Mouse (Mus musculus) intestine, embryonic 16.5 days (tissue): ENCODE measurements around the gene Zfp715. TPM values are rescaled to one million over a fixed set of nuclear protein-coding genes. Genes with fewer than 3 reads are reported as not detected.
A peak's percentile ranks its signal among the peaks of the same experiment; 100 is the strongest.
"Not testable (repeated sequence)": the region's sequence is repeated elsewhere in the genome, so short reads cannot be mapped to it uniquely, and the experiment has no call there.

Experiments
- ATAC-seq: fragments of 200-750 bp; cut with Nextera tagmentation; 2 replicates; pipeline ENCODE4 v1.8.0; 2017; ENCODE audit warnings: moderate TSS enrichment, moderate library complexity
- H3K27ac ChIP-seq: fragments of 300-500 bp; sonication (generic); 2 replicates; pipeline ENCODE4 v1.5.1; 2014; ENCODE audit warnings: mild to moderate bottlenecking, low read length
- H3K27me3 ChIP-seq: fragments of 300-500 bp; sonication (generic); replicated peaks from 2 replicates; pipeline ENCODE4 v1.6.1; 2014; ENCODE audit warnings: low read length, control low read depth, mixed read lengths; ENCODE audit not compliant: control insufficient read depth, insufficient read depth
- H3K36me3 ChIP-seq: fragments of 300-500 bp; sonication (generic); 2 replicates; pipeline ENCODE4 v1.6.1; 2014; ENCODE audit warnings: low read length, control low read depth; ENCODE audit not compliant: control insufficient read depth, insufficient read depth
- H3K4me1 ChIP-seq: fragments of 300-500 bp; sonication (generic); 2 replicates; pipeline ENCODE4 v1.6.1; 2014; ENCODE audit warnings: low read length, control low read depth, mixed read lengths; ENCODE audit not compliant: control insufficient read depth, insufficient read depth
- H3K4me2 ChIP-seq: fragments of 300-500 bp; sonication (generic); 2 replicates; pipeline ENCODE4 v1.6.1; 2014; ENCODE audit warnings: low read depth, low read length, control low read depth
- H3K4me3 ChIP-seq: fragments of 300-500 bp; sonication (generic); 2 replicates; pipeline ENCODE4 v1.5.1; 2014; ENCODE audit warnings: mild to moderate bottlenecking, low read length
- H3K9ac ChIP-seq: fragments of 300-500 bp; sonication (generic); 2 replicates; pipeline ENCODE4 v1.6.1; 2014; ENCODE audit warnings: low read depth, low read length
- H3K9me3 ChIP-seq: fragments of 300-500 bp; sonication (generic); 2 replicates; pipeline ENCODE4 v1.6.1; 2016; ENCODE audit warnings: low read length, control low read depth; ENCODE audit not compliant: control insufficient read depth
- WGBS: fragments of 180-500 bp; shearing (Covaris S2); extraction: QIAGEN DNeasy Blood & Tissue Kit; methylation state at CpG from one replicate; pipeline ENCODE4 v1.1.7; 2014; 5-methylcytosine and 5-hydroxymethylcytosine counted together
- polyA plus RNA-seq: library from polyadenylated mRNA; unstranded; fragments of >200 nt; fragmentation: Nextera tagmentation; extraction: Ambion mirVana; gene quantifications from 2 replicates; pipeline ENCODE4 v1.2.1, GENCODE M21; 2015

Zfp715 gene
- polyA plus RNA-seq, result 8.2 and 8.7 TPM in 2 replicates

DNA sequence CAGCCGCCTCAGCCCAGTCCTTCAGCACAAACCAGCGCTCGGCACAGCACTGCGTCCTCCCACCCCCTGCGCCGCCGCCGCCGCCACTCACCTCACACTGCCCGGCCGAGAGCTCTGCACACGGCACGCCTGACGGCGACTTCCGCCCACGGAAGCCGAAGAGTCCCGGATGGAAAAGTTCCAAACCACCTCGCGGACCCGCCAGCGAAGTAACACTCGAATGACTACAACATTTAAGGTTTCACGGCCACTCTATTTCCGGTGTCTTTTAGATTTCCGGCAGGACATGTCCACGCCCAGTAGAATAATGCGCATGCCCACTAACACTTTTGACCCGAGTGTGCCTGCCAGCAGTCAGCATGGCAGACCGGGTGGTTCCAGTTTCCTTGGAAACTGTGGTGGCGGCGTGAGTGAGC, at the start of gene Zfp715:
Gene Zfp715 (minus strand): TSS at position 282 of the 416 bp plus-strand sequence.
- WGBS, result 0% methylated on average over 33 of the region's 33 CpGs
- H3K9ac ChIP-seq, result peak within 1 kb of the TSS; percentile 92
- peak within 1 kb of the TSS; percentile 85 for H3K27ac ChIP-seq
- peaks cover 9% of the 10 kb centered on the region; the same call in 1 of the 2 replicates for H3K4me1 ChIP-seq
- ATAC-seq, result peak; percentile 97
- 0 out of 2 replicates have a peak, but pooled peaks cover 3% of the 10 kb centered on the region for H3K36me3 ChIP-seq
- H3K9me3 ChIP-seq, result no peaks in the 10 kb centered on the region
- no peaks in the 10 kb centered on the region for H3K27me3 ChIP-seq
- peak within 1 kb of the TSS; percentile 73 for H3K4me2 ChIP-seq
- H3K4me3 ChIP-seq, result peak within 1 kb of the TSS; percentile 82

DNA sequence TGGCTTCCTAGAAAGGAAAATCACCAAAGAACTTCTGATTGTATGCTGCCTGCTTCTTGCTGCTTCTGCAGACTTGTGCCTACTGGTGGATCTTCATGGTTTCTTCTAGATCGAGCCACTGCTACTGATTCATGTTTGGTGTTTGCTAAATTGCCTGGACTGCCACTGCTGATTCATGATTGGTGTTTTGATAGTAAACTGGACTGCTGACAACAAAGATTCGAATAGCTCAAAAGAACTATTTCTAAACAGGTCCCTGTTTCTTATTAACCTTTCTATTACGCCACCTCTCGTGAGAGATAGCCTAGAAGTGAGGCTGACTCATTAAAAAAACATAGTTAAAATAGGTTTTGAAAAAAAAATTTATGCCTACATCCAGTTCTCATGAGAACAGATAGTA, 48.9 kb upstream of the Zfp715 start:
- H3K9me3 ChIP-seq, result no peaks in the 10 kb centered on the region
- ATAC-seq, result no peak
- no peak overlapping the region for H3K27ac ChIP-seq
- no peaks in the 10 kb centered on the region for H3K36me3 ChIP-seq
- H3K4me3 ChIP-seq, result no peak overlapping the region
- no peaks in the 10 kb centered on the region for H3K27me3 ChIP-seq
- no peak overlapping the region for H3K4me2 ChIP-seq
- H3K4me1 ChIP-seq, result no peaks in the 10 kb centered on the region
- WGBS, result 68% methylated on average over 4 of the region's 4 CpGs
- no peak overlapping the region for H3K9ac ChIP-seq

DNA sequence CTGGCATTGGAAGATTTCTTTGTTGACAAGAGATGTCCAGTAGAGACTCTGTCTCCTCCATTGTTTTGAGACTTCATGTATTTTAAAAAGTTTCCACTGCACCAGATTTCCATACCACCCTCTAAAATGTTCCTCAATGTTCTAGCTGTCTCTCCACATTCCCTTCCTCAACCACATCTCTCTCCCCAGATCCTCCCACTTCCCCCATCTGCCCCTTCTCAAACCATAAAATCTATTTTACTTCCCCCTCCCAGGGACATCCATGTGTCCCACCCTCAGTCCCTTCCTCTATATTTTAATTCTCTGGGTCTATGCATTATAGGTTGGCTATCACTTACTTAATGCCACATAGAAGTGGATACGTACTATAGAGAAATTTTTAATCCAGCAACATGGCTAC, 48.3 kb upstream of the Zfp715 start:
- Histone ChIP-seq H3K27me3 (no peaks in the 10 kb centered on the region), H3K9ac (no peak overlapping the region), H3K9me3 (no peaks in the 10 kb centered on the region), H3K4me3 (no peak overlapping the region), H3K4me1 (no peaks in the 10 kb centered on the region), H3K27ac (no peak overlapping the region), H3K4me2 (no peak overlapping the region), H3K36me3 (no peaks in the 10 kb centered on the region)
- WGBS, result 78% methylated on average over 1 of the region's 1 CpGs
- no peak for ATAC-seq

DNA sequence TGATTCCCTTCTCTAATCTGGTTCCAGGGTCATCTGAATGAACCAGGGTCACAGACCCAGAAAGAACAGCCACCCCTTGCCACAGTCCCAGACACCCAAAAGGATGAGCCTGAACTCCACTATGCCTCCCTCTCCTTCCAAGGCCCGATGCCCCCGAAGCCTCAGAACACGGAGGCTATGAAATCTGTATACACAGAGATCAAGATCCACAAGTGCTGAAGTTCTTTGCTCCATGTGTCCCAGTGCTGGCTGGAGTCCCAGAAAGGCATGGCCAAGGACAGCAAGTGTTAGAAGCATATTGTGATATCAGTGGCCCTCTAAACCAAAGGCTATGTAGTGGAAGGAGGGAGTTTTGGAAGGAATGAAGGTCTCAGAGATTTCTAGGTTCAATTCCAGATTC, 45.5 kb upstream of the Zfp715 start:
- no peaks in the 10 kb centered on the region; the same call in 1 of the 2 replicates for H3K4me1 ChIP-seq
- no peak overlapping the region for H3K4me3 ChIP-seq
- H3K9ac ChIP-seq, result no peak overlapping the region
- no peaks in the 10 kb centered on the region for H3K36me3 ChIP-seq
- H3K4me2 ChIP-seq, result no peak overlapping the region
- no peak overlapping the region for H3K27ac ChIP-seq
- ATAC-seq, result no peak
- WGBS, result 88% methylated on average over 3 of the region's 3 CpGs
- H3K9me3 ChIP-seq, result no peaks in the 10 kb centered on the region
- H3K27me3 ChIP-seq, result no peaks in the 10 kb centered on the region

DNA sequence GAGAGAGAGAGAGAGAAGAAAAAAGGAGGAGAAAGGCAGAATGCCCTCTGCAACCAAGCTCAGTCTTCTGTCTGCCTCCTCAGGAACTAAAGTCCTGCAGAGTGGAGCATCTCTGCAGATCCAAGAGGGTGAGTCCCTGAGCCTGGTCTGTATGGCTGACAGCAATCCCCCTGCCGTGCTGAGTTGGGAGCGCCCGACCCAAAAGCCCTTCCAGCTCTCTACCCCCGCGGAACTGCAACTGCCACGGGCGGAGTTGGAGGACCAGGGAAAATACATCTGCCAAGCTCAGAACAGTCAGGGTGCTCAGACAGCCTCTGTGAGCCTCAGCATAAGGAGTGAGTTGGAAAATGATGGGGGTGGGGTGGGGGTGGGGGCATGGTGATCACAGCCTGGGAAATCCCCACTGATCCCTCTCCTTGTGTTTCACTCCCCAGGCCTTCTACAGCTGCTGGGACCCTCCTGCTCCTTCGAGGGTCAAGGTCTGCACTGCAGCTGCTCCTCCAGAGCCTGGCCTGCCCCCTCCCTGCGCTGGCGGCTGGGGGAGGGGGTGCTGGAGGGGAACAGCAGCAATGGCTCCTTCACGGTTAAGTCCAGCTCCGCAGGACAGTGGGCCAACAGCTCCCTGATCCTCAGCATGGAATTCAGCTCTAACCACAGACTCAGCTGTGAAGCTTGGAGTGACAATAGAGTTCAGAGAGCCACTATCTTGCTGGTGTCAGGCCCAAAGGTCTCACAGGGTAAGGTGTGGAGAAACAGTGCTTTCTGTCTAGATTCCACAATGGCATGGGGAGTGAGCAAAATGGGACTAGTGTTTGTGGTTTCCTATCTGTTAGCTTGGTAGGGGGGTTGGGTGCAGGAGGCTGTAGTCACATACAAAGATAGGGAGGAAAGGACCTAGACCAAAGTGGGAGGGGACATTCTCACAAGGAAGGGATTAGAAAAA, 42.1 kb upstream of the Zfp715 start:
- H3K4me2 ChIP-seq, result no peak overlapping the region

DNA sequence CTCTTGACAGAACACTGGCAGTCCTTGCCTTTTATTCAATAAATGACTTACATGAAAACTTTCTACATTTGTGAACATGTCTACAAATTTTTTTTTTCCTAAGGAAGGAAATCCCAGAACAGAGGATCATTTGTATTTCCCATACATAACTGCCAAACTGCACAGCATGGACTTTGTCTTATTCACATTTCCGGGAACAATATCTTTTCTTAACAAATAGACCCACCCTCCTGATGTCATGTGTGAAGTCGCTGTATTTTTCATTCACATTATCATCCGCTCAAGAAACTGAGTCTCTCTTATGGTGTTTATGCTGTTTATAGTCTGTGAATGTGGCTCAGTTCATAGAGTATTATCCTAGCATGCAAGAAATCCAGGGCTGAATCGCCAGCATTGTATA, 40.7 kb upstream of the Zfp715 start:
- no peak for ATAC-seq
- Histone ChIP-seq H3K9ac (no peak overlapping the region), H3K4me3 (no peak overlapping the region), H3K27me3 (no peaks in the 10 kb centered on the region), H3K36me3 (no peaks in the 10 kb centered on the region), H3K9me3 (no peaks in the 10 kb centered on the region), H3K4me1 (no peaks in the 10 kb centered on the region; the same call in 1 of the 2 replicates), H3K4me2 (no peak overlapping the region), H3K27ac (no peak overlapping the region)
- 65% methylated on average over 4 of the region's 4 CpGs for WGBS

More for the DNA sequence above, 42.1 kb upstream of the Zfp715 start:
- 11% methylated on average over 12 of the region's 12 CpGs for WGBS
- Histone ChIP-seq H3K27ac (no peak overlapping the region), H3K4me3 (no peak overlapping the region), H3K9ac (no peak overlapping the region), H3K4me1 (no peaks in the 10 kb centered on the region; the same call in 1 of the 2 replicates), H3K27me3 (no peaks in the 10 kb centered on the region), H3K9me3 (no peaks in the 10 kb centered on the region), H3K36me3 (no peaks in the 10 kb centered on the region)
- 0 out of 2 replicates have a peak, but pooled peaks have one; percentile 33 for ATAC-seq

DNA sequence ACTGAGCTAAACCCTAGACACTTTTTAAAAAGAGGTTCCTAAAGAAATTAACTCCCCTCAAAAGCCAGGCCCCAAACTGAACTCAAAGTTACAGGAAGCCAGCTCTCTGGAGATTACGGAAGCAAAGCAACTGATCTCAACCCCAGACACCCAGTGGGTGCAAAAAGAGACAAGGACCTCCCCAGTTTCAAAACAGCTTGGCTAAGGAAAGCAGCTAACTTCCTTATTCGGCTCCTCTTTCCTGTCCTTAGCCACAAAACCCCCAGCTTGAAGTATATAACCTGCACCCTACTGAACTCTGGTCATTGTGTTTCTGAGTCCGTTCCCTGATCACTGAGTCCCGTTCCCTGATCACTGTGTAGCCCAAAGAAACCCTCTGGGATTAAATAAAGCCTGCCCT, 40.0 kb upstream of the Zfp715 start:
- no peak overlapping the region for H3K9ac ChIP-seq
- no peak for ATAC-seq
- no peaks in the 10 kb centered on the region; the same call in 1 of the 2 replicates for H3K4me1 ChIP-seq
- H3K27me3 ChIP-seq, result no peaks in the 10 kb centered on the region
- no peak overlapping the region for H3K27ac ChIP-seq
- H3K36me3 ChIP-seq, result no peaks in the 10 kb centered on the region
- H3K4me2 ChIP-seq, result no peak overlapping the region
- no peak overlapping the region for H3K4me3 ChIP-seq
- H3K9me3 ChIP-seq, result no peaks in the 10 kb centered on the region
- WGBS, result 67% methylated on average over 4 of the region's 4 CpGs

DNA sequence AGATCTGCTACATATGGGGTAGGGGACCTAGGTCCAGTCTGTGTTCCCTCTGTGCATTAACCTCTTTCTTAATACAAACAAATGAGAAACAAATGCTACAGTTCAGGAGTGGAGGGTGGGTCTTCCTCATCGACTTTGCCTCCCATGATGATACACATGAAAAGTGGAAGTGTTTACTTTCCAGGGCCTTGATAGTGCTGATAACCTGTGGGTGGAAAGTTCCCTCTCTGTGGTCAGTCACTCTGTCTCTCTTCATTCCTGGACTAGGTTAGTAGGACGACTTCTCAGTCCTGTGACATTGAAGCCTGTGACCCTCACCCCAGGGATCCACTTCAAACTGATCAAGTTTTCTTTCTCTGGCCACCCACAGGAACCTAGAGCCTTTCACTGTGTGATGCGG, 38.1 kb upstream of the Zfp715 start, which contains the start of gene Siglecf:
Gene Siglecf (plus strand): TSS at position 188 of the 400 bp plus-strand sequence.
- H3K9me3 ChIP-seq, result no peaks in the 10 kb centered on the region
- H3K4me1 ChIP-seq, result no peaks in the 10 kb centered on the region; the same call in 1 of the 2 replicates
- H3K27ac ChIP-seq, result no peak within 1 kb of the TSS
- H3K9ac ChIP-seq, result no peak within 1 kb of the TSS
- no peak within 1 kb of the TSS for H3K4me2 ChIP-seq
- WGBS, result 57% methylated on average over 3 of the region's 3 CpGs
- H3K4me3 ChIP-seq, result no peak within 1 kb of the TSS
- H3K27me3 ChIP-seq, result no peaks in the 10 kb centered on the region
- no peak for ATAC-seq
- no peaks in the 10 kb centered on the region for H3K36me3 ChIP-seq

DNA sequence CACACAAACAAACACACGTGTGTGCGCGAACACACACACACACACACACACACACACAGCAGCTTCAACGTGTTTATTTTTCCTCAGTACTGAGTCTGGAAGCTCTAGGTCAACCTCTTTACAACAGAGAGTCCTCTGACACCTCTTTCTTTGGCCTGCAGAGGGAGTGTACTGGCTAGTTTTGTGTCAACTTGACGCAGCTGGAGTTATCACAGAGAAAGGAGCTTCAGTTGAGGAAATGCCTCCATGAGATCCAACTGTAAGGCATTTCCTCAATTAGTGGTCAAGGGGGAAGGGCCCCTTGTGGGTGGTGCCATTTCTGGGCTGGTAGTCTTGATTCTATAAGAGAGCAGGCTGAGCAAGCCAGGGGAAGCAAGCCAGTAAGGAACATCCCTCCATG, 36.5 kb upstream of the Zfp715 start:
- 0 out of 2 replicates have a peak, but pooled peaks have one; percentile 31 for ATAC-seq

More for the DNA sequence above, 36.5 kb upstream of the Zfp715 start:
- not testable (repeated sequence) for H3K4me2 ChIP-seq, H3K9ac ChIP-seq, H3K36me3 ChIP-seq, H3K4me3 ChIP-seq, H3K9me3 ChIP-seq, H3K27ac ChIP-seq, H3K4me1 ChIP-seq, H3K27me3 ChIP-seq
- WGBS, result 62% methylated on average over 5 of the region's 5 CpGs
